Mouse (Mus musculus) liver, adult 2 months (tissue): ENCODE measurements around the gene Afm. TPM values are rescaled to one million over a fixed set of nuclear protein-coding genes. Genes with fewer than 3 reads are reported as not detected.

Experiments
- DNase-seq: peaks from one replicate; pipeline ENCODE4 v3.0.0-alpha.2; 2011; ENCODE audit warnings: low read depth, low spot score; ENCODE audit errors: extremely low read depth
- H3K27ac ChIP-seq: fragments of 200-500 bp; replicated peaks from 2 replicates; pipeline ENCODE4 v1.5.1; 2012; ENCODE audit warnings: low read depth, mild to moderate bottlenecking, control low read depth, inconsistent platforms, low read length; ENCODE audit not compliant: insufficient read depth
- H3K27me3 ChIP-seq: fragments of 200-500 bp; 2 replicates; pipeline ENCODE4 v1.6.1; 2012; ENCODE audit warnings: mild to moderate bottlenecking, moderate library complexity, low read length, inconsistent platforms; ENCODE audit not compliant: control insufficient read depth, insufficient read depth
- H3K36me3 ChIP-seq: fragments of 200-500 bp; 2 replicates; pipeline ENCODE4 v1.6.1; 2012; ENCODE audit warnings: low read length, inconsistent platforms; ENCODE audit not compliant: control insufficient read depth, insufficient read depth
- H3K4me1 ChIP-seq: fragments of 200-500 bp; 2 replicates; pipeline ENCODE4 v1.6.1; 2011; ENCODE audit warnings: low read length; ENCODE audit not compliant: control insufficient read depth, insufficient read depth
- H3K4me3 ChIP-seq: fragments of 200-500 bp; 2 replicates; pipeline ENCODE4 v1.5.1; 2011; ENCODE audit warnings: low read depth, mild to moderate bottlenecking, control low read depth, low read length, moderate library complexity; ENCODE audit not compliant: insufficient read depth
- H3K79me2 ChIP-seq: fragments of 200-500 bp; 2 replicates; pipeline ENCODE4 v1.6.1; 2012; ENCODE audit warnings: inconsistent platforms, mild to moderate bottlenecking, low read length, moderate library complexity; ENCODE audit not compliant: control insufficient read depth, insufficient read depth
- H3K9ac ChIP-seq: fragments of 200-500 bp; 2 replicates; pipeline ENCODE4 v1.6.1; 2012; ENCODE audit warnings: low read depth, mild to moderate bottlenecking, control low read depth, inconsistent platforms, low read length
- CTCF ChIP-seq: fragments of 200-500 bp; IDR thresholded peaks from 2 replicates; pipeline ENCODE4 v1.5.1; 2011; ENCODE audit warnings: low read depth, low read length, control low read depth
- POLR2A ChIP-seq: fragments of 200-500 bp; IDR thresholded peaks from 2 replicates; pipeline ENCODE4 v1.6.1; 2011; ENCODE audit warnings: low read length, control low read depth; ENCODE audit not compliant: insufficient read depth; ENCODE audit errors: extremely low read depth
- WGBS: fragments of 180-500 bp; shearing (Covaris S2); methylation state at CpG from one replicate; pipeline ENCODE4 v1.1.7; 2018; 5-methylcytosine and 5-hydroxymethylcytosine counted together
- polyA plus RNA-seq: library from polyadenylated mRNA; depleted of rRNA; stranded (reverse); fragments of >200 nt; gene quantifications from 2 replicates; pipeline ENCODE4 v1.2.3, GENCODE M21; 2012; rRNA removed
- total RNA-seq: library from RNA; depleted of rRNA; stranded (reverse); fragments of >200 nt; gene quantifications from 2 replicates; pipeline ENCODE4 v1.2.3, GENCODE M21; 2014; rRNA removed

Afm gene
- total RNA-seq (233 and 234 TPM in 2 replicates), polyA plus RNA-seq (108 and 116 TPM in 2 replicates)

DNA sequence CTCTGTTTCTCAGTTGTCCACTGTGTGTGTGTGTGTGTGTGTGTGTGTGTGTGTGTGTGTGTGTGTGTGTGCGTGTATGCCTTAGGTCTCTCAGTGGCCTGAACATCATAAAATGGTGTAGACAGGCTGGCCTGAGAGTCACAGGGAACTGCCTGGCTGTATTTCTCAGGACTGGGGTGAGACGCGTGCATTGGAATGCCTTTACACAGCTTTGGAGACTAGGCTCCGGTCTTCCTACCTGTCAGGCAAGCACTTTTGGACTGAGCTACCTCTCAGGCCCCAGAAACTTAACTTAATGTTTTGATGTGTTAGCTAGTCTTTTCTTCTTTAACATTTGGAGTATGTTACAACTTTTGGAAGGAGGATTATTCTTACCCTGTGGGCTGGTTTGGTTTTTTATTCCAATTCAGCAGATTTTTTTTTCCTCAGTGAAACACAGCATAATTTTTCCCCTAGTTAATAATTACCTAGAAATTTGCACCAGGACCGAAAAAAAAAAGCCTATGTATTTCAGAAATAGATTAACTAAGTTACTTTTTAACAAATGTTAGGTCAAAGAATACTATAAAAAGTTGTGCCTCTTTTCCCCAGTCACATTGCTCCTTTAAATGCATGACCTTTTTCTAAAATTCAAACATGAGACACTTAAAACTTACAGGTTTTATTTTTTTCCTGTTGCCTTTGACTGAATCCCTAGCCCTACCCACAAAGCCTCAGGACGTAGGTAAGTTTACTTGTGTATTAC, at the start of gene Afm:
TSS of gene Afm (plus strand) at position 577 of the 745 bp plus-strand sequence.
- Histone ChIP-seq H3K4me1 (peaks cover 20% of the 10 kb centered on the region; the same call in 1 of the 2 replicates), H3K4me3 (peak within 1 kb of the TSS; percentile 68), H3K27ac (peak within 1 kb of the TSS; percentile 86), H3K27me3 (no peaks in the 10 kb centered on the region), H3K79me2 (no peaks in the 10 kb centered on the region), H3K36me3 (peaks cover 14% of the 10 kb centered on the region), H3K9ac (peak within 1 kb of the TSS; percentile 69)
- TF ChIP-seq POLR2A: no peak
- no peak for TF ChIP-seq CTCF
- 26% methylated on average over 6 of the region's 6 CpGs for WGBS
- peak; percentile 90 for DNase-seq

DNA sequence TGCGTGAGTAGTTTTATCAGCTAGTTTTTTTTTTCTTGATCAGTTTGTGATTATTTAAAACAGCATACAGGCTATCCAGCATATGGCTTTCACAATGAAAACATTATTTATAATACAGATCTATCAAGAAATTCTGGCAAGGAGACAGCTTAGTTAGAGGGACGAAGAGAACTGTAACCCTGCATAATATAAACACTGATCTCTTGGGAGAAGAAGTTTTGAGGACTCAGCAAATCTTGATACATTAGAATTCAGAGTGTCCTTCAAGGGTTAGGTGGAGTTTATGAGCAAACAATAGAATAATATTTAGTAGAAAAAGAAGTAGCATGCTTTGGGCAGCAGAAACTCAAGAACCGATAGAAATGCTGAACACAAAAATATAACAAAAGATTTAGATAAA, 47.9 kb upstream of the Afm start:
- TF ChIP-seq POLR2A (no peak), CTCF (no peak)
- Histone ChIP-seq H3K36me3 (peaks cover 70% of the 10 kb centered on the region), H3K4me1 (peaks cover 2% of the 10 kb centered on the region; the same call in 1 of the 2 replicates), H3K9ac (no peak overlapping the region), H3K27me3 (no peaks in the 10 kb centered on the region), H3K79me2 (no peaks in the 10 kb centered on the region), H3K27ac (no peak overlapping the region), H3K4me3 (no peak overlapping the region)
- 18% methylated on average over 3 of the region's 3 CpGs for WGBS
- peak; percentile 62 for DNase-seq

DNA sequence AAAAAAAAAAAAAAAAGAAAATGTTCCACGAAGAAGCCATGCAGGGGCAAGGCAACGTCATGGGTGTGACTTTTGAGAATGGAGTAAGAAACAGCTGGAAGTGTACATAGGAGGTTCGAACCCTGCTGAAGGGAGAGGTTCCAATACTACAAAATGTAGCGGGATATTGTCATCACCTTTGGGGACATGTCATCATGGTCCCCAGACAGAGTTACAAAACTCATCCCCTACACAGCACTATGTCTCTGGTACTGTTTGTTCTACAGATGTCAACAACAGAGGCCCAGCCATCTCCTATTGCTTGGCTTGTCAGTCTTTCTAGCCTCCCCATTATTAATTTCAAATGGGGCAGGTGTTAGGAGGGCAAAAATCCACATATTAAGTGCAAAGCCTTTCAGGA, 44.8 kb upstream of the Afm start:
- H3K27ac ChIP-seq: peak overlapping the region; percentile 14; the same call in 1 of the 2 replicates

DNA sequence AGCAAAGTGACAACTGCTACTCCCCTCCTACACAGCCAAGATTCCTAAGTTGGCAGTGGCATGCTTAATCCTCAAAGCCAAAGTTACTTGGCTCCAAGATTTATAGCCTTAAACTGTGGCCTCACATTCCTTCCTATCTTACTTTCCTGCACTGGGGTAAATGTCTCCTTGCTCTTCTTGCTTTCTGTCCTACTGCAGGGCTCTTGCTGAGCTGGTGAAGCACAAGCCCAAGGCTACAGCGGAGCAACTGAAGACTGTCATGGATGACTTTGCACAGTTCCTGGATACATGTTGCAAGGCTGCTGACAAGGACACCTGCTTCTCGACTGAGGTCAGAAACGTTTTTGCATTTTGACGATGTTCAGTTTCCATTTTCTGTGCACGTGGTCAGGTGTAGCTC, 44.4 kb upstream of the Afm start:
- H3K4me3 ChIP-seq: no peak overlapping the region
- H3K27ac ChIP-seq: 0 out of 2 replicates have a peak overlapping the region, but pooled peaks have one; percentile 0
- TF ChIP-seq CTCF: no peak
- TF ChIP-seq POLR2A: no peak
- no peaks in the 10 kb centered on the region for H3K27me3 ChIP-seq
- peaks cover 51% of the 10 kb centered on the region for H3K36me3 ChIP-seq
- no peak overlapping the region for H3K9ac ChIP-seq
- no peaks in the 10 kb centered on the region for H3K79me2 ChIP-seq
- peaks cover 2% of the 10 kb centered on the region; the same call in 1 of the 2 replicates for H3K4me1 ChIP-seq
- 29% methylated on average over 5 of the region's 5 CpGs for WGBS
- DNase-seq: no peak

More for the DNA sequence above, 44.8 kb upstream of the Afm start:
- peaks cover 54% of the 10 kb centered on the region for H3K36me3 ChIP-seq
- H3K27me3 ChIP-seq: no peaks in the 10 kb centered on the region
- DNase-seq: no peak
- no peaks in the 10 kb centered on the region for H3K79me2 ChIP-seq
- TF ChIP-seq CTCF (no peak), POLR2A (no peak)
- no peak overlapping the region for H3K4me3 ChIP-seq
- H3K9ac ChIP-seq: no peak overlapping the region; the same call in 1 of the 2 replicates
- 19% methylated on average over 4 of the region's 4 CpGs for WGBS
- peaks cover 2% of the 10 kb centered on the region; the same call in 1 of the 2 replicates for H3K4me1 ChIP-seq

DNA sequence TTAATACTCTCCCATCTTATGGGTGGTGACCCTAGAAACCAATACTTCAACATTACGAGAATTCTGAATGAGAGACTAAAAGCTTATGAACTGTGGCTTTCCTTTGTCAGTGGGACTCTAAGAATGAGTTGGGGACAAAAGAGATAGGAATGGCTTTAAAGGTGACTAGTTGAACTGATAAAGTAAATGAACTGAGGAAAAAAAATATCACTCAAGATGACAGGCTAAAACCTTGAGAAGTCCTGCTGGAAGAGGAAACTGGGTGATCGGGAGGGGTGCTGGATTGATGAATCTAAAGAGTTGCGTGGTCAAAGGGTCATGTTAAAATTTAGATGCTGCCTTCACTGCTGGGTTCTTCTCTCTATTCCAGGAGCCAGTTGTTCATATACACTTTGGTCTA, 42.0 kb upstream of the Afm start:
- H3K36me3 ChIP-seq: peaks cover 31% of the 10 kb centered on the region
- DNase-seq: peak; percentile 91
- no peaks in the 10 kb centered on the region for H3K27me3 ChIP-seq
- H3K4me3 ChIP-seq: no peak overlapping the region
- no peak for TF ChIP-seq CTCF
- no peak overlapping the region for H3K27ac ChIP-seq
- H3K4me1 ChIP-seq: no peaks in the 10 kb centered on the region
- no peak overlapping the region for H3K9ac ChIP-seq
- no peaks in the 10 kb centered on the region for H3K79me2 ChIP-seq
- WGBS: 38% methylated on average over 3 of the region's 3 CpGs
